Mouse (Mus musculus) liver, embryonic 11.5 days (tissue): ENCODE measurements around the gene Rfc5. TPM values are rescaled to one million over a fixed set of nuclear protein-coding genes. Genes with fewer than 3 reads are reported as not detected.
A peak's percentile ranks its signal among the peaks of the same experiment; 100 is the strongest.

Experiments used
- ATAC-seq: fragments of 200-750 bp; cut with Nextera tagmentation; replicated peaks from 2 replicates; pipeline ENCODE4 v1.8.0; 2017; ENCODE audit warnings: moderate number of reproducible peaks, mild to moderate bottlenecking, moderate TSS enrichment, moderate library complexity; ENCODE audit not compliant: low FRiP score
- DNase-seq: peaks from one replicate; pipeline ENCODE4 v3.0.0-alpha.2; 2017; ENCODE audit warnings: low spot score
- H3K27ac ChIP-seq: fragments of 300-500 bp; sonication (generic); 2 replicates; pipeline ENCODE4 v1.5.1; 2014; ENCODE audit warnings: mild to moderate bottlenecking, low read depth, low read length, control low read depth
- H3K27me3 ChIP-seq: fragments of 300-500 bp; sonication (generic); replicated peaks from 2 replicates; pipeline ENCODE4 v1.6.1; 2014; ENCODE audit warnings: low read length, mixed read lengths; ENCODE audit not compliant: control insufficient read depth, insufficient read depth
- H3K36me3 ChIP-seq: fragments of 300-500 bp; sonication (generic); 2 replicates; pipeline ENCODE4 v1.6.1; 2014; ENCODE audit warnings: mild to moderate bottlenecking, low read length, moderate library complexity, mixed read lengths; ENCODE audit not compliant: control insufficient read depth, insufficient read depth
- H3K4me1 ChIP-seq: fragments of 300-500 bp; sonication (generic); replicated peaks from 2 replicates; pipeline ENCODE4 v1.6.1; 2014; ENCODE audit warnings: low read length, mixed read lengths; ENCODE audit not compliant: control insufficient read depth, insufficient read depth
- H3K4me2 ChIP-seq: fragments of 300-500 bp; sonication (generic); 2 replicates; pipeline ENCODE4 v1.6.1; 2014; ENCODE audit warnings: mild to moderate bottlenecking, control low read depth, moderate library complexity
- H3K4me3 ChIP-seq: fragments of 300-500 bp; sonication (generic); 2 replicates; pipeline ENCODE4 v1.5.1; 2014; ENCODE audit warnings: low read depth, low read length, control low read depth
- H3K9ac ChIP-seq: fragments of 300-500 bp; sonication (generic); 2 replicates; pipeline ENCODE4 v1.6.1; 2014; ENCODE audit warnings: low read depth, low read length, control low read depth
- H3K9me3 ChIP-seq: fragments of 300-500 bp; sonication (generic); 2 replicates; pipeline ENCODE4 v1.6.1; 2016; ENCODE audit warnings: low read length, inconsistent platforms, mixed read lengths; ENCODE audit not compliant: control insufficient read depth
- WGBS: fragments of 180-500 bp; shearing (Covaris S2); extraction: QIAGEN DNeasy Blood & Tissue Kit; methylation state at CpG from one replicate; pipeline ENCODE4 v1.1.7; 2014; 5-methylcytosine and 5-hydroxymethylcytosine counted together
- polyA plus RNA-seq: library from polyadenylated mRNA; unstranded; fragments of >200 nt; fragmentation: Nextera tagmentation; extraction: Ambion mirVana; gene quantifications from 2 replicates; pipeline ENCODE4 v1.2.1, GENCODE M21; 2014

The Rfc5 gene
- polyA plus RNA-seq, 1 experiment from 2014 or later = 121 TPM

DNA sequence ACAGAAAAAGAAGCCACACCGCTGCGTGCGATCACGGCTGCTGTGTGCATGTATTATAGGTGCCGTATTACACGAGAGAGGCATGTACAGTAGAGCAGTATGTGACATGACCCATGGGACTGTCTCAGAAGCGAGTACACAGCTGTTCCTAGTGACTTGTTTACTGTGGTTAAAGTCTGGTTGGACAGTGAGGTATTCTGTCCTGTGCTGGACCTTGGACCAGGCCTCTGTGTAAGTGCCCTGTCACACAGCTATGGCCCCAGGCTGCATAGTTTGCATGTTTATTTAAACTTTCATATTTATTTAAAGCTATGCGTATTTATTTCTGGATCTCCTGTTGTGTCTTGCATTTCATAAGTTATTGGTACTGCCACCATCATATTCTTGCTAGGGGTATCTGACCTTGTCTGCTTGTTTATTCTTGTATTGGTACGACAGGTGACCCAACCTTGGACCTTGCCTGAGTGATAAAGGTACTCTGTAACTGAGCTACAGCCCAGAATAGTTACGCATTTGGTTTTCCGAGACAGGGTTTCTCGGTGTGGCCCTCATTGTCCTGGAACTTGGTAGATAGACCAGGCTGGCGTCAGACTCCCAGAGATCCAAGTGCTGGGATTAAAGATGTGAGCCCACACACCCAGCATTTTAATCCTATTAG lies 22.8 kb downstream of the Rfc5 start:
- Histone ChIP-seq H3K4me3 (no peak overlapping the region), H3K9ac (no peak overlapping the region), H3K27me3 (no peaks in the 10 kb centered on the region), H3K4me1 (peaks cover 7% of the 10 kb centered on the region), H3K36me3 (peaks cover 11% of the 10 kb centered on the region), H3K4me2 (peak overlapping the region; percentile 7; the same call in 1 of the 2 replicates), H3K9me3 (no peaks in the 10 kb centered on the region), H3K27ac (peak overlapping the region; percentile 70)
- 83% methylated on average over 13 of the region's 13 CpGs for WGBS
- ATAC-seq (peak; percentile 53), DNase-seq (no peak)

- no peak for DNase-seq
- H3K27ac ChIP-seq = no peak overlapping the region; the same call in 1 of the 2 replicates
- no peaks in the 10 kb centered on the region for H3K27me3 ChIP-seq
- peaks cover 5% of the 10 kb centered on the region for H3K36me3 ChIP-seq
- no peak overlapping the region for H3K4me3 ChIP-seq
- no peak overlapping the region for H3K4me2 ChIP-seq
- H3K9me3 ChIP-seq = no peaks in the 10 kb centered on the region
- ATAC-seq = no peak
- WGBS = 84% methylated on average over 3 of the region's 3 CpGs
- peaks cover 19% of the 10 kb centered on the region for H3K4me1 ChIP-seq
- no peak overlapping the region for H3K9ac ChIP-seq
Measured at GRCm38 (mm10) chr5:117364821-117365220, 24.0 kb downstream of the Rfc5 start.

GRCm38 (mm10) chr5:117363066-117363782 lies 25.6 kb downstream of the Rfc5 start:
- Histone ChIP-seq H3K9ac (no peak overlapping the region), H3K4me3 (no peak overlapping the region), H3K27me3 (no peaks in the 10 kb centered on the region), H3K9me3 (no peaks in the 10 kb centered on the region), H3K4me1 (peaks cover 33% of the 10 kb centered on the region), H3K27ac (no peak overlapping the region), H3K36me3 (peaks cover 2% of the 10 kb centered on the region; the same call in 1 of the 2 replicates), H3K4me2 (no peak overlapping the region)
- 54% methylated on average over 15 of the region's 15 CpGs for WGBS
- DNase-seq = no peak
- ATAC-seq = no peak

GRCm38 (mm10) chr5:117361590-117361989 lies 27.3 kb downstream of the Rfc5 start:
- no peak for ATAC-seq
- no peak overlapping the region for H3K4me2 ChIP-seq

GRCm38 (mm10) chr5:117360631-117361541 lies 28.0 kb downstream of the Rfc5 start:
- Histone ChIP-seq H3K4me3 (no peak overlapping the region), H3K9ac (peak overlapping the region; percentile 20; the same call in 1 of the 2 replicates), H3K4me1 (peaks cover 44% of the 10 kb centered on the region), H3K27me3 (no peaks in the 10 kb centered on the region), H3K4me2 (peak overlapping the region; percentile 52), H3K36me3 (peaks cover 2% of the 10 kb centered on the region; the same call in 1 of the 2 replicates), H3K27ac (peak overlapping the region; percentile 81), H3K9me3 (no peaks in the 10 kb centered on the region)
- DNase-seq = peak; percentile 61
- 33% methylated on average over 13 of the region's 13 CpGs for whole genome bisulfite sequencing
- ATAC-seq = peak; percentile 70

More at GRCm38 (mm10) chr5:117361590-117361989, 27.3 kb downstream of the Rfc5 start:
- peaks cover 37% of the 10 kb centered on the region for H3K4me1 ChIP-seq
- no peaks in the 10 kb centered on the region for H3K27me3 ChIP-seq
- H3K4me3 ChIP-seq = no peak overlapping the region
- WGBS = 85% methylated on average over 4 of the region's 4 CpGs
- DNase-seq = no peak
- peaks cover 2% of the 10 kb centered on the region; the same call in 1 of the 2 replicates for H3K36me3 ChIP-seq
- H3K27ac ChIP-seq = no peak overlapping the region
- no peaks in the 10 kb centered on the region for H3K9me3 ChIP-seq
- H3K9ac ChIP-seq = no peak overlapping the region

- peak overlapping the region; percentile 52 for H3K4me2 ChIP-seq
- DNase-seq (no peak), ATAC-seq (no peak)
- H3K36me3 ChIP-seq = peaks cover 2% of the 10 kb centered on the region; the same call in 1 of the 2 replicates
- H3K27ac ChIP-seq = peak overlapping the region; percentile 81
- H3K9ac ChIP-seq = no peak overlapping the region
- no peak overlapping the region for H3K4me3 ChIP-seq
- H3K27me3 ChIP-seq = peaks cover 3% of the 10 kb centered on the region; the same call in 1 of the 2 replicates
- 62% methylated on average over 13 of the region's 13 CpGs for WGBS
- H3K9me3 ChIP-seq = no peaks in the 10 kb centered on the region
- H3K4me1 ChIP-seq = peaks cover 49% of the 10 kb centered on the region
Measured at GRCm38 (mm10) chr5:117360228-117360515, 28.7 kb downstream of the Rfc5 start.

- H3K27me3 ChIP-seq = peaks cover 3% of the 10 kb centered on the region; the same call in 1 of the 2 replicates
- peaks cover 49% of the 10 kb centered on the region for H3K4me1 ChIP-seq
- H3K4me3 ChIP-seq = no peak overlapping the region
- H3K36me3 ChIP-seq = peaks cover 2% of the 10 kb centered on the region; the same call in 1 of the 2 replicates
- H3K9me3 ChIP-seq = no peaks in the 10 kb centered on the region
- peak overlapping the region; percentile 52 for H3K4me2 ChIP-seq
- peak overlapping the region; percentile 81 for H3K27ac ChIP-seq
- DNase-seq = no peak
- WGBS = 44% methylated on average over 7 of the region's 7 CpGs
- 0 out of 2 replicates have a peak overlapping the region, but pooled peaks have one; percentile 20 for H3K9ac ChIP-seq
- ATAC-seq = no peak
Measured at GRCm38 (mm10) chr5:117359497-117360227, 29.2 kb downstream of the Rfc5 start.

DNA sequence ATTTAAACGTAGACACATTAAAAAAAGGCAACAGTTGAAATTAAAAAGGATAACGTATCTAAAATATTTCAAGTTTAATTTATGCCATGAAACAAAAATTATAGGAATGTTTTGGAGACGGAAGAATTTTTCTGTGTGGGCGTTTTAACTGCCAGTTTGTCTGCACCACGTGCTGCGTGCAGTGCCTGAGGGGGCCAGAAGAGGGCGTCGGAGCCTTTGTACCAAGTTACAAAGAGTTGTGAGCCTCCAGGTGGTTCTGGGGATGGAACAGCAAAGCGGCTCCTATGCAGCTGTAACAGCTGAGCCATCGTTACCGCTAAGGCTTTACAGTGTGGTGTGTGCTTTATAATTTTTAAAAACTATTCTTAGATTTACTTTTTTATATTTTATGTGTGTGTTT lies 30.1 kb downstream of the Rfc5 start:
- DNase-seq (peak; percentile 64), ATAC-seq (no peak)
- 39% methylated on average over 11 of the region's 11 CpGs for WGBS
- Histone ChIP-seq H3K9ac (no peak overlapping the region), H3K4me3 (no peak overlapping the region), H3K4me2 (peak overlapping the region; percentile 97), H3K9me3 (no peaks in the 10 kb centered on the region), H3K4me1 (peaks cover 49% of the 10 kb centered on the region), H3K27me3 (peaks cover 3% of the 10 kb centered on the region; the same call in 1 of the 2 replicates), H3K27ac (no peak overlapping the region), H3K36me3 (no peaks in the 10 kb centered on the region)
